Mouse (Mus musculus) midbrain, postnatal 0 days (tissue): ENCODE results near the gene Gls. TPM values are rescaled to one million over a fixed set of nuclear protein-coding genes. Genes with fewer than 3 reads are reported as not detected.

Experiments
- ATAC-seq: fragments of 200-750 bp; cut with Nextera tagmentation; 2 replicates; pipeline ENCODE4 v1.8.0; 2017; ENCODE audit warnings: moderate number of reproducible peaks, mild to moderate bottlenecking, moderate TSS enrichment, moderate library complexity; ENCODE audit not compliant: low FRiP score
- DNase-seq: peaks from one replicate; pipeline ENCODE4 v3.0.0-alpha.2; 2015; ENCODE audit warnings: low spot score
- H3K27ac ChIP-seq: fragments of 300-500 bp; sonication (generic); 2 replicates; pipeline ENCODE4 v1.5.1; 2014; ENCODE audit warnings: low read depth, mild to moderate bottlenecking, low read length, mixed read lengths
- H3K27me3 ChIP-seq: fragments of 300-500 bp; sonication (generic); 2 replicates; pipeline ENCODE4 v1.6.1; 2014; ENCODE audit warnings: low read length, control low read depth, mixed read lengths; ENCODE audit not compliant: insufficient read depth
- H3K36me3 ChIP-seq: fragments of 300-500 bp; sonication (generic); 2 replicates; pipeline ENCODE4 v1.6.1; 2014; ENCODE audit warnings: low read length, control low read depth, mixed read lengths; ENCODE audit not compliant: insufficient read depth
- H3K4me1 ChIP-seq: fragments of 300-500 bp; sonication (generic); 2 replicates; pipeline ENCODE4 v1.6.1; 2014; ENCODE audit warnings: mild to moderate bottlenecking, control low read depth, antibody characterized with exemption, low read length, mixed read lengths; ENCODE audit not compliant: insufficient read depth
- H3K4me2 ChIP-seq: fragments of 300-500 bp; sonication (generic); 2 replicates; pipeline ENCODE4 v1.6.1; 2014; ENCODE audit warnings: low read depth, mild to moderate bottlenecking, low read length, mixed read lengths; ENCODE audit not compliant: poor library complexity, severe bottlenecking
- H3K4me3 ChIP-seq: fragments of 300-500 bp; sonication (generic); 2 replicates; pipeline ENCODE4 v1.5.1; 2014; ENCODE audit warnings: low read depth, mild to moderate bottlenecking, low read length, moderate library complexity
- H3K9ac ChIP-seq: fragments of 300-500 bp; sonication (generic); replicated peaks from 2 replicates; pipeline ENCODE4 v1.6.1; 2014; ENCODE audit warnings: mild to moderate bottlenecking, low read length, moderate library complexity, mixed read lengths; ENCODE audit not compliant: poor library complexity, severe bottlenecking
- H3K9me3 ChIP-seq: fragments of 300-500 bp; sonication (generic); 2 replicates; pipeline ENCODE4 v1.6.1; 2016; ENCODE audit warnings: low read length, control low read depth
- CTCF ChIP-seq: IDR thresholded peaks from 2 replicates; pipeline ENCODE4 v1.5.1; 2016; ENCODE audit warnings: antibody characterized with exemption, mild to moderate bottlenecking
- WGBS: fragments of 180-500 bp; shearing (Covaris S2); extraction: QIAGEN DNeasy Blood & Tissue Kit; methylation state at CpG from one replicate; pipeline ENCODE4 v1.1.7; 2014; 5-methylcytosine and 5-hydroxymethylcytosine counted together
- polyA plus RNA-seq: library from polyadenylated mRNA; unstranded; fragments of >200 nt; fragmentation: Nextera tagmentation; extraction: Ambion mirVana; gene quantifications from 2 replicates; pipeline ENCODE4 v1.2.1, GENCODE M21; 2015
- total RNA-seq: library from RNA; depleted of rRNA; stranded (reverse); fragments of >200 nt; gene quantifications from 2 replicates; pipeline ENCODE4 v1.2.3, GENCODE M21; 2014

Gls gene
- total and polyA plus RNA-seq, 2 experiments from 2014 or later: 33.3 to 181 TPM

DNA sequence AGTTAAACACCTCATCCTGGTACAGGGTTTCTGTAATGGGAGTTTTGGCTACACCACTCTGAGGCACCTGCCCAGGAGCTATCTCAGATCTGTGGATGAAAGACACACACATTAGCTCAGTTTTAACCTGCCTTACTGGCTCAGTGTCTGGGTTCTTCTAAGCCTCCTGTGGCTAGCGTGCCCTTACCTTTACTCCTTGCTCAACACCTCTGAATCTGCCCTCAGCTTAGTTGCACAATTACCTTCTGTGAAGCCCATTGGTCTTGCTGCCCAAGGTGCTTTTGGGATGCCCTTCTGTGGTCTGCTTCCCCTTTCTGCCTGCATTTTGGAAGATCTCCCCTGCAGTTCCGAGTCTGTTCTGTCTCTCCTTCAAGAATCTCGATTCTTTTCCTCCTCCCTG, 108.2 kb downstream of the Gls start:
- H3K9ac ChIP-seq: no peak overlapping the region
- H3K9me3 ChIP-seq: no peaks in the 10 kb centered on the region
- 76% methylated on average over 3 of the region's 3 CpGs for WGBS
- no peaks in the 10 kb centered on the region for H3K36me3 ChIP-seq
- no peaks in the 10 kb centered on the region for H3K4me1 ChIP-seq
- no peak overlapping the region for H3K4me2 ChIP-seq
- H3K4me3 ChIP-seq: no peak overlapping the region
- ATAC-seq (no peak), DNase-seq (no peak)
- no peak for TF ChIP-seq CTCF
- no peaks in the 10 kb centered on the region for H3K27me3 ChIP-seq
- no peak overlapping the region for H3K27ac ChIP-seq

GRCm38 (mm10) chr1:52121052-52121451, 112.0 kb downstream of the Gls start:
- Histone ChIP-seq H3K4me2 (no peak overlapping the region), H3K4me3 (no peak overlapping the region), H3K9me3 (no peaks in the 10 kb centered on the region), H3K36me3 (no peaks in the 10 kb centered on the region), H3K27me3 (no peaks in the 10 kb centered on the region), H3K9ac (no peak overlapping the region), H3K4me1 (no peaks in the 10 kb centered on the region), H3K27ac (no peak overlapping the region)
- no peak for ATAC-seq
- 84% methylated on average over 3 of the region's 3 CpGs for WGBS
- no peak for TF ChIP-seq CTCF
- no peak for DNase-seq

GRCm38 (mm10) chr1:52120191-52120590, 112.8 kb downstream of the Gls start:
- 0 out of 2 replicates have a peak overlapping the region, but pooled peaks have one; percentile 62 for H3K9ac ChIP-seq
- peak overlapping the region; percentile 65 for H3K4me3 ChIP-seq
- H3K4me1 ChIP-seq: no peaks in the 10 kb centered on the region
- WGBS: 41% methylated on average over 10 of the region's 10 CpGs
- DNase-seq (no peak), ATAC-seq (no peak)
- peak overlapping the region; percentile 84 for H3K4me2 ChIP-seq
- H3K27me3 ChIP-seq: no peaks in the 10 kb centered on the region
- no peak for TF ChIP-seq CTCF
- H3K36me3 ChIP-seq: no peaks in the 10 kb centered on the region
- no peak overlapping the region for H3K27ac ChIP-seq
- no peaks in the 10 kb centered on the region for H3K9me3 ChIP-seq

- DNase-seq (peak; percentile 2), ATAC-seq (peak; percentile 18; the same call in 1 of the 2 replicates)
- Histone ChIP-seq H3K36me3 (no peaks in the 10 kb centered on the region), H3K4me3 (peak overlapping the region; percentile 65), H3K9ac (peak overlapping the region; percentile 62; the same call in 1 of the 2 replicates), H3K27me3 (no peaks in the 10 kb centered on the region), H3K4me1 (no peaks in the 10 kb centered on the region), H3K27ac (no peak overlapping the region), H3K4me2 (peak overlapping the region; percentile 84), H3K9me3 (no peaks in the 10 kb centered on the region)
- under 1% methylated on average over 20 of the region's 20 CpGs for WGBS
- no peak for TF ChIP-seq CTCF
These were observed 113.3 kb downstream of the Gls start for GRCm38 (mm10) chr1:52119691-52120090.

GRCm38 (mm10) chr1:52118860-52119591, 114.0 kb downstream of the Gls start, which contains the start of gene Stat1:
Gene Stat1 (plus strand): TSS chr1:52119440.
- peak within 1 kb of the TSS; percentile 68; the same call in 1 of the 2 replicates for H3K27ac ChIP-seq
- peak within 1 kb of the TSS; percentile 65 for H3K4me3 ChIP-seq
- no peaks in the 10 kb centered on the region for H3K27me3 ChIP-seq
- H3K9ac ChIP-seq: peak within 1 kb of the TSS; percentile 62
- peak; percentile 52 for TF ChIP-seq CTCF
- peak; percentile 92 for ATAC-seq
- no peaks in the 10 kb centered on the region for H3K4me1 ChIP-seq
- H3K36me3 ChIP-seq: no peaks in the 10 kb centered on the region
- no peaks in the 10 kb centered on the region for H3K9me3 ChIP-seq
- H3K4me2 ChIP-seq: peak within 1 kb of the TSS; percentile 84
- 3% methylated on average over 34 of the region's 37 CpGs for WGBS
- peak; percentile 91 for DNase-seq

DNA sequence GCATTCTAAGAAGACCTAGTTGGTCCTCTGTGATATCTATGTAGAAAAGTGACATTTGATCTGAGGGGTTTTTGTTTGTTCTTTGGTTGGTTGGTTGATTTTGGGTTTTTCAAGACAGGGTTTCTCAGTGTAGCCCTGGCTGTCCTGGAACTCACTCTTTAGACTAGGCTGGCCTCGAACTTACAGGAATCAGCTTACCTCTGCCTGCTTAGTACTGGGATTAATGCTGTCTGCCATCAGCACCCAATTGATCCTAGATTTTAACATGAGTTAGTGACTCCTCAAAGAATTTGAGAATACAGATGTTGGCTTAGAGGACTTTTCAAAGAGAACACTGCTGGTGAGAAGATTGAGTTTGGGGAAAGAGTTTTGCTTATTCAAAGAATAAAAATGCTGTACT, 115.3 kb downstream of the Gls start:
- no peaks in the 10 kb centered on the region for H3K36me3 ChIP-seq
- no peak for TF ChIP-seq CTCF
- H3K27me3 ChIP-seq: no peaks in the 10 kb centered on the region
- DNase-seq (no peak), ATAC-seq (no peak)
- H3K9ac ChIP-seq: no peak overlapping the region
- H3K9me3 ChIP-seq: no peaks in the 10 kb centered on the region
- no peak overlapping the region for H3K4me2 ChIP-seq
- 94% methylated on average over 1 of the region's 1 CpGs for WGBS
- H3K4me1 ChIP-seq: peaks cover 2% of the 10 kb centered on the region; the same call in 1 of the 2 replicates
- H3K27ac ChIP-seq: no peak overlapping the region
- no peak overlapping the region for H3K4me3 ChIP-seq
